In genomic region chr19:43801427-43802051, GRCm38 (mm10) we compare ENCODE assay signal across 32 mouse cellular contexts. TPM values are rescaled to one million over a fixed set of nuclear protein-coding genes. Genes with fewer than 3 reads are reported as not detected.
DNase-seq lines count a peak whose midpoint lies in the region; ATAC-seq and TF ChIP-seq lines count a peak whose summit lies in the region.
"Had no signal": no experiment of that assay in that cellular context is flagged by ENCODE, and none has a peak within 500 bp of the region (broad histone marks: within the 10 kb centered on the region; RNA-seq: fewer than 3 reads in every experiment).

No protein-coding gene starts in this region.

- H3K4me1 ChIP-seq in heart, embryonic 12.5 days (replicated peaks): no peaks in the 10 kb centered on the region
- H3K4me1 ChIP-seq: heart, embryonic 10.5 days; hindbrain, embryonic 10.5 days; hindbrain, embryonic 15.5 days; limb, embryonic 13.5 days; lung, embryonic 15.5 days; midbrain, embryonic 10.5 days; midbrain, embryonic 15.5 days had no signal

- no peaks in the 10 kb centered on the region for H3K9me3 ChIP-seq in heart, embryonic 12.5 days (replicated peaks)
- H3K9me3 ChIP-seq: heart, embryonic 10.5 days; hindbrain, embryonic 10.5 days; hindbrain, embryonic 15.5 days; limb, embryonic 13.5 days; lung, embryonic 15.5 days; midbrain, embryonic 10.5 days; midbrain, embryonic 15.5 days had no signal

- H3K27me3 ChIP-seq in heart, embryonic 12.5 days (replicated peaks): no peaks in the 10 kb centered on the region
- H3K27me3 ChIP-seq: hindbrain, embryonic 15.5 days; limb, embryonic 13.5 days; lung, embryonic 15.5 days; midbrain, embryonic 15.5 days had no signal

- ATAC-seq in neutrophil, adult 5-6 weeks (ENCODE audit: extremely low read depth, insufficient number of reproducible peaks, low FRiP score, poor library complexity, severe bottlenecking): 0 out of 2 replicates have a peak, but pooled peaks have one; percentile 13
- ATAC-seq in inflammation-experienced regulatory T-cells, adult 6 months: no peak
- no peak for ATAC-seq in heart, embryonic 12.5 days (ENCODE audit: insufficient number of reproducible peaks, low FRiP score)
- ATAC-seq: CD4-positive, CD25-positive, alpha-beta regulatory T cell, adult 4 months; forebrain, embryonic 14.5 days; intestine, embryonic 16.5 days; midbrain, embryonic 15.5 days; Patski had no signal

- H3K4me3 ChIP-seq in macrophage (ENCODE audit: inconsistent target): no peak overlapping the region
- no peak overlapping the region for H3K4me3 ChIP-seq in gastrocnemius, adult 2 months
- H3K4me3 ChIP-seq in heart, embryonic 12.5 days: no peak overlapping the region
- H3K4me3 ChIP-seq: heart, embryonic 10.5 days; hindbrain, embryonic 10.5 days; hindbrain, embryonic 15.5 days; limb, embryonic 13.5 days; lung, embryonic 15.5 days; midbrain, embryonic 10.5 days; midbrain, embryonic 15.5 days had no signal

- H3K4me2 ChIP-seq in heart, embryonic 12.5 days: no peak overlapping the region
- H3K4me2 ChIP-seq: hindbrain, embryonic 15.5 days; limb, embryonic 13.5 days; liver, embryonic 11.5 days; lung, embryonic 15.5 days; midbrain, embryonic 15.5 days had no signal

- no peaks in the 10 kb centered on the region for H3K36me3 ChIP-seq in macrophage (ENCODE audit: inconsistent target)
- no peaks in the 10 kb centered on the region for H3K36me3 ChIP-seq in heart, embryonic 12.5 days
- H3K36me3 ChIP-seq: heart, embryonic 10.5 days; hindbrain, embryonic 10.5 days; hindbrain, embryonic 15.5 days; limb, embryonic 13.5 days; lung, embryonic 15.5 days; midbrain, embryonic 10.5 days; midbrain, embryonic 15.5 days had no signal

- WGBS in macrophage (ENCODE audit: missing documents): 7% methylated on average over 9 of the region's 9 CpGs
- 69% methylated on average over 9 of the region's 9 CpGs for WGBS in heart, embryonic 12.5 days

- H3K79me2 ChIP-seq in macrophage (ENCODE audit: inconsistent target): no peaks in the 10 kb centered on the region

- no peak for TF ChIP-seq CTCF in gastrocnemius, adult 2 months (IDR thresholded peaks at IDR 0.05)

- no peak overlapping the region for H3K9ac ChIP-seq in heart, embryonic 12.5 days
- H3K9ac ChIP-seq: hindbrain, embryonic 15.5 days; limb, embryonic 13.5 days; lung, embryonic 15.5 days; midbrain, embryonic 15.5 days had no signal

- DNase-seq in A20 (ENCODE audit: low read depth, low spot score) (peak; percentile 26), MEL-GATA-1-ER (ENCODE audit: extremely low read depth, low read depth) (peak; percentile 51)
- no peak for DNase-seq in gastrocnemius, adult 2 months
- DNase-seq: adrenal gland, postnatal 14 days; cerebellum, adult 18-20 months; cerebellum, postnatal 14 days; gastrocnemius, postnatal 10 days; kidney, adult 8-10 months; kidney, postnatal 4 days; lung, postnatal 36 days; right cerebral cortex, postnatal 4 days; thymus, adult 2 months; thymus, postnatal 36 days had no signal

- H3K27ac ChIP-seq in macrophage: peak overlapping the region; percentile 76
- no peak overlapping the region for H3K27ac ChIP-seq in gastrocnemius, adult 2 months
- no peak overlapping the region for H3K27ac ChIP-seq in heart, embryonic 12.5 days (ENCODE audit: poor library complexity, severe bottlenecking)
- H3K27ac ChIP-seq: heart, embryonic 10.5 days; hindbrain, embryonic 10.5 days; hindbrain, embryonic 15.5 days; kidney, postnatal 0 days; limb, embryonic 13.5 days; lung, embryonic 15.5 days; midbrain, embryonic 10.5 days; midbrain, embryonic 15.5 days had no signal

- intact Hi-C loops in gastrocnemius, adult 2 months (cut with DNase I): no loop called here

RNA-seq across cellular contexts. Expression of gene Abcc2, which starts 19.5 kb away (rescaled TPM):
- total RNA-seq in macrophage (2018; cell fraction: chromatin; rRNA removed): 1 to 10 TPM in 5 of 26 experiments, under 1 TPM in 12, not detected in 9; 0.06 to 4.8 (median 0.53) TPM
- under 1 TPM in 17 of 26 experiments, not detected in 9; under 0.01 to 0.28 (median 0.07) TPM for total RNA-seq in macrophage (2018; cell fraction: cytosol; rRNA removed)
- total RNA-seq in macrophage (2018; cell fraction: nucleus; rRNA removed): under 1 TPM in 19 of 26 experiments, not detected in 7; 0.05 to 0.52 (median 0.17) TPM
- polyA plus RNA-seq in macrophage (2018): 0.04 TPM in 2 of 3 replicates, not detected in the other
- total RNA-seq in neutrophil, adult 5-6 weeks (2017): 0.74 and 1.7 TPM in 2 replicates
- polyA plus RNA-seq in inflammation-experienced regulatory T-cells, adult 6 months (2017; shearing (Covaris generic)): not detected
- not detected for total RNA-seq in gastrocnemius, adult 2 months (2021)
- 0.45 TPM in 1 of 2 replicates, not detected in the other for polyA plus RNA-seq in heart, embryonic 12.5 days (2016; fragmentation: Nextera tagmentation; extraction: Ambion mirVana)
- total RNA-seq: left cerebral cortex, postnatal 36 days had no signal
- polyA plus RNA-seq: CD4-positive, CD25-positive, alpha-beta regulatory T cell, adult 4 months; forebrain, embryonic 14.5 days; heart, postnatal 0 days; hindbrain, embryonic 10.5 days; Patski had no signal

RNA-seq across cellular contexts. Expression of gene Cox15, which starts 48.7 kb away (rescaled TPM):
- 10 to 100 TPM in 20 of 26 experiments, 1 to 10 TPM in 6; 2.3 to 27.7 (median 16.0) TPM for total RNA-seq in macrophage (2018; cell fraction: chromatin; rRNA removed)
- 10 to 100 TPM; 11.0 to 21.2 (median 18.0) TPM for total RNA-seq in macrophage (2018; cell fraction: cytosol; rRNA removed)
- 10 to 100 TPM in 21 of 26 experiments, 1 to 10 TPM in 5; 6.3 to 24.0 (median 16.4) TPM for total RNA-seq in macrophage (2018; cell fraction: nucleus; rRNA removed)
- polyA plus RNA-seq in macrophage (2018): 14.3 to 15.8 TPM (median 15.3 TPM) in 3 replicates
- 12.1 and 14.7 TPM in 2 replicates for total RNA-seq in neutrophil, adult 5-6 weeks (2017)
- polyA plus RNA-seq in inflammation-experienced regulatory T-cells, adult 6 months (2017; shearing (Covaris generic)): 10 to 100 TPM in 1 of 3 experiments, 1 to 10 TPM in 2; 8.1 to 11.0 (median 9.3) TPM
- total RNA-seq in gastrocnemius, adult 2 months (2021): 10 to 100 TPM; 14.9 to 17.8 TPM
- polyA plus RNA-seq in heart, embryonic 12.5 days (2016; fragmentation: Nextera tagmentation; extraction: Ambion mirVana): 12.3 and 13.0 TPM in 2 replicates

RNA-seq across cellular contexts. Expression of gene Cutc, which starts 48.7 kb away (rescaled TPM):
- total RNA-seq in macrophage (2018; cell fraction: chromatin; rRNA removed): 10 to 100 TPM in 11 of 26 experiments, 1 to 10 TPM in 15; 2.7 to 23.5 (median 9.5) TPM
- total RNA-seq in macrophage (2018; cell fraction: cytosol; rRNA removed): 10 to 100 TPM; 12.9 to 28.2 (median 20.6) TPM
- 10 to 100 TPM in 15 of 26 experiments, 1 to 10 TPM in 11; 5.2 to 18.8 (median 10.9) TPM for total RNA-seq in macrophage (2018; cell fraction: nucleus; rRNA removed)
- 15.4 to 18.3 TPM (median 16.2 TPM) in 3 replicates for polyA plus RNA-seq in macrophage (2018)
- 16.6 and 17.1 TPM in 2 replicates for total RNA-seq in neutrophil, adult 5-6 weeks (2017)
- 10 to 100 TPM; 12.8 to 17.2 (median 13.6) TPM for polyA plus RNA-seq in inflammation-experienced regulatory T-cells, adult 6 months (2017; shearing (Covaris generic))
- total RNA-seq in gastrocnemius, adult 2 months (2021): 10 to 100 TPM; 16.5 to 17.6 TPM
- 8.3 and 9.6 TPM in 2 replicates for polyA plus RNA-seq in heart, embryonic 12.5 days (2016; fragmentation: Nextera tagmentation; extraction: Ambion mirVana)
